Mouse (Mus musculus): Measurements from ENCODE around the gene Slc35e3. TPM values are rescaled to one million over a fixed set of nuclear protein-coding genes. Genes with fewer than 3 reads are reported as not detected.

Slc35e3 gene
- polyA plus RNA-seq, 1 experiment: 19.1 TPM

GRCm38 (mm10) chr10:117783786-117784420, 37.7 kb upstream of the Slc35e3 start:
- no peak for DNase-seq
- Histone ChIP-seq H3K4me3 (replicated peaks; ENCODE audit: extremely low read depth, low read depth, low read length) (no peak overlapping the region), H3K4me1 (ENCODE audit: control insufficient read depth, insufficient read depth, low read length) (no peaks in the 10 kb centered on the region)
- TF ChIP-seq POLR2A (IDR thresholded peaks at IDR 0.05; ENCODE audit: borderline replicate concordance, extremely low read depth, low read depth, low read length): no peak
- no peak for TF ChIP-seq CTCF (IDR thresholded peaks at IDR 0.05; ENCODE audit: insufficient read depth, low read length)
- 94% methylated on average over 13 of the region's 13 CpGs for WGBS

- Histone ChIP-seq H3K4me3 (replicated peaks; ENCODE audit: extremely low read depth, low read depth, low read length) (no peak overlapping the region), H3K4me1 (ENCODE audit: control insufficient read depth, insufficient read depth, low read length) (no peaks in the 10 kb centered on the region)
- DNase-seq: no peak
- no peak for TF ChIP-seq POLR2A (IDR thresholded peaks at IDR 0.05; ENCODE audit: borderline replicate concordance, extremely low read depth, low read depth, low read length)
- no peak for TF ChIP-seq CTCF (IDR thresholded peaks at IDR 0.05; ENCODE audit: insufficient read depth, low read length)
- 89% methylated on average over 14 of the region's 14 CpGs for WGBS
Observed at GRCm38 (mm10) chr10:117782491-117783260, 36.5 kb upstream of the Slc35e3 start.

- TF ChIP-seq POLR2A (IDR thresholded peaks at IDR 0.05; ENCODE audit: borderline replicate concordance, extremely low read depth, low read depth, low read length): no peak
- no peak for TF ChIP-seq CTCF (IDR thresholded peaks at IDR 0.05; ENCODE audit: insufficient read depth, low read length)
- Histone ChIP-seq H3K4me1 (ENCODE audit: control insufficient read depth, insufficient read depth, low read length) (no peaks in the 10 kb centered on the region), H3K4me3 (replicated peaks; ENCODE audit: extremely low read depth, low read depth, low read length) (no peak overlapping the region)
- DNase-seq: no peak
- WGBS: 86% methylated on average over 2 of the region's 2 CpGs
Observed at GRCm38 (mm10) chr10:117782056-117782455, 35.9 kb upstream of the Slc35e3 start.

- no peaks in the 10 kb centered on the region for H3K4me1 ChIP-seq (ENCODE audit: control insufficient read depth, insufficient read depth, low read length)
- H3K4me3 ChIP-seq (replicated peaks; ENCODE audit: extremely low read depth, low read depth, low read length): no peak overlapping the region
- DNase-seq: no peak
- TF ChIP-seq CTCF (IDR thresholded peaks at IDR 0.05; ENCODE audit: insufficient read depth, low read length): no peak
- TF ChIP-seq POLR2A (IDR thresholded peaks at IDR 0.05; ENCODE audit: borderline replicate concordance, extremely low read depth, low read depth, low read length): no peak
- 88% methylated on average over 17 of the region's 17 CpGs for WGBS
Observed at GRCm38 (mm10) chr10:117781021-117781725, 35.0 kb upstream of the Slc35e3 start.

GRCm38 (mm10) chr10:117780306-117780911, 34.2 kb upstream of the Slc35e3 start:
- no peak overlapping the region for H3K4me3 ChIP-seq (replicated peaks; ENCODE audit: extremely low read depth, low read depth, low read length)
- WGBS: 91% methylated on average over 6 of the region's 6 CpGs
- no peak for DNase-seq
- H3K4me1 ChIP-seq (ENCODE audit: control insufficient read depth, insufficient read depth, low read length): no peaks in the 10 kb centered on the region
- TF ChIP-seq CTCF (IDR thresholded peaks at IDR 0.05; ENCODE audit: insufficient read depth, low read length) (no peak), POLR2A (IDR thresholded peaks at IDR 0.05; ENCODE audit: borderline replicate concordance, extremely low read depth, low read depth, low read length) (no peak)

- DNase-seq: no peak
- TF ChIP-seq CTCF (IDR thresholded peaks at IDR 0.05; ENCODE audit: insufficient read depth, low read length) (no peak), POLR2A (IDR thresholded peaks at IDR 0.05; ENCODE audit: borderline replicate concordance, extremely low read depth, low read depth, low read length) (no peak)
- H3K4me3 ChIP-seq (replicated peaks; ENCODE audit: extremely low read depth, low read depth, low read length): no peak overlapping the region
- 90% methylated on average over 8 of the region's 8 CpGs for WGBS
- no peaks in the 10 kb centered on the region for H3K4me1 ChIP-seq (ENCODE audit: control insufficient read depth, insufficient read depth, low read length)
Observed at GRCm38 (mm10) chr10:117779581-117780305, 33.6 kb upstream of the Slc35e3 start.

GRCm38 (mm10) chr10:117778951-117779350, 32.8 kb upstream of the Slc35e3 start:
- H3K4me3 ChIP-seq (replicated peaks; ENCODE audit: extremely low read depth, low read depth, low read length): no peak overlapping the region
- no peaks in the 10 kb centered on the region for H3K4me1 ChIP-seq (ENCODE audit: control insufficient read depth, insufficient read depth, low read length)
- TF ChIP-seq CTCF (IDR thresholded peaks at IDR 0.05; ENCODE audit: insufficient read depth, low read length): no peak
- no peak for TF ChIP-seq POLR2A (IDR thresholded peaks at IDR 0.05; ENCODE audit: borderline replicate concordance, extremely low read depth, low read depth, low read length)
- WGBS: 81% methylated on average over 4 of the region's 4 CpGs
- no peak for DNase-seq

GRCm38 (mm10) chr10:117778328-117778910, 32.3 kb upstream of the Slc35e3 start:
- no peak for DNase-seq
- Histone ChIP-seq H3K4me1 (ENCODE audit: control insufficient read depth, insufficient read depth, low read length) (no peaks in the 10 kb centered on the region), H3K4me3 (replicated peaks; ENCODE audit: extremely low read depth, low read depth, low read length) (no peak overlapping the region)
- no peak for TF ChIP-seq CTCF (IDR thresholded peaks at IDR 0.05; ENCODE audit: insufficient read depth, low read length)
- no peak for TF ChIP-seq POLR2A (IDR thresholded peaks at IDR 0.05; ENCODE audit: borderline replicate concordance, extremely low read depth, low read depth, low read length)
- WGBS: 94% methylated on average over 12 of the region's 12 CpGs
